Mouse (Mus musculus) stomach, postnatal 0 days (tissue): ENCODE data around the gene Arhgef25.

Experiments
- CTCF ChIP-seq: IDR thresholded peaks from 2 replicates; pipeline ENCODE4 v1.5.1; 2016; ENCODE audit warnings: antibody characterized with exemption, low read depth, mild to moderate bottlenecking, moderate library complexity
- EP300 ChIP-seq: optimal IDR thresholded peaks from 2 replicates; pipeline ENCODE3; 2016; ENCODE audit warnings: antibody characterized with exemption

DNA sequence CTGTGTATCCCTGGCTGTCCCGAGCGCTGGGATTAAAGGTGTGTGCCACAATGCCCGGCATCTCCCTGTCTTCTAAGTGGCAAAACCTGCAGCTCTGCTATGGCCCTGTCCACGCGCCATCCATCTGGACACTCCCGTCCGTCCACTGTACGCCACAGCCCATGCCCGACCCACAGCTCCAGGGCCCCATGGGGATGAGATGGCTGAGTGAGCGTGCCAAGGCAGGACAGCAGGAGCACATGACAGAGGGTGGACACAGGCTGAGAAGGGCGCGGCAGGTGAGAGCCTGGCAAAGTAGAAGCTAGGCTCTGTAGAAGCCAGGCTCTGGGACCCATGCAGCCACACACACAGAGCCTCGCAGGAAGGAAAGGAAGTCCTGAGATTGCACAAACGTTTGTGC lies 41.9 kb upstream of the Arhgef25 start:
- TF ChIP-seq EP300 (no peak), CTCF (no peak)
